In genomic region chr5:115348546-115349224, GRCm38 (mm10) we compare ENCODE assay signal across 8 mouse cellular contexts. TPM values are rescaled to one million over a fixed set of nuclear protein-coding genes. Genes with fewer than 3 reads are reported as not detected.
DNase-seq lines count a peak whose midpoint lies in the region; ATAC-seq and TF ChIP-seq lines count a peak whose summit lies in the region.

Gene Cox6a1 (minus strand): TSS chr5:115348981.

- no peaks in the 10 kb centered on the region for H3K27me3 ChIP-seq in embryonic facial prominence, embryonic 15.5 days
- no peaks in the 10 kb centered on the region for H3K27me3 ChIP-seq in limb, embryonic 14.5 days (ENCODE audit: control insufficient read depth, insufficient read depth, low read length)
- no peaks in the 10 kb centered on the region for H3K27me3 ChIP-seq in midbrain, postnatal 0 days (ENCODE audit: insufficient read depth, low read length)

- under 1% methylated on average over 73 of the region's 74 CpGs for WGBS in bone marrow, adult 2 months
- WGBS in embryonic facial prominence, embryonic 15.5 days = under 1% methylated on average over 64 of the region's 74 CpGs
- whole genome bisulfite sequencing in limb, embryonic 14.5 days = under 1% methylated on average over 54 of the region's 74 CpGs
- under 1% methylated on average over 74 of the region's 74 CpGs for WGBS in midbrain, postnatal 0 days

- ATAC-seq in embryonic facial prominence, embryonic 15.5 days (ENCODE audit: insufficient number of reproducible peaks, low FRiP score, low TSS enrichment, low read depth) = peak; percentile 95
- ATAC-seq in limb, embryonic 14.5 days (ENCODE audit: low FRiP score, low read depth) = peak; percentile 94
- peak; percentile 93 for ATAC-seq in midbrain, postnatal 0 days (ENCODE audit: low FRiP score)

- DNase-seq in 416B (ENCODE audit: low read depth) = peak; percentile 98
- peak; percentile 97 for DNase-seq in heart, adult 8-10 months (ENCODE audit: low spot score)
- DNase-seq in kidney, adult 9 months = peak; percentile 99
- DNase-seq in limb, embryonic 14.5 days (ENCODE audit: low spot score) = peak; percentile 99
- DNase-seq in midbrain, postnatal 0 days (ENCODE audit: low spot score) = peak; percentile 100
- peak; percentile 98 to 99 for DNase-seq in spleen, postnatal 14 days (ENCODE audit: low spot score in 2 of 2)

- peak; percentile 87; the same call in 1 of the 2 replicates for TF ChIP-seq POLR2A in bone marrow, adult 2 months (IDR thresholded peaks at IDR 0.05; ENCODE audit: borderline replicate concordance, control insufficient read depth, low read depth, low read length)
- TF ChIP-seq POLR2A in limb, embryonic 14.5 days (IDR thresholded peaks at IDR 0.05; ENCODE audit: borderline replicate concordance, extremely low read depth, insufficient read depth, insufficient read length) = peak; percentile 71; the same call in 1 of the 2 replicates

- peak within 1 kb of the TSS; percentile 93 for H3K9ac ChIP-seq in embryonic facial prominence, embryonic 15.5 days
- H3K9ac ChIP-seq in limb, embryonic 14.5 days (ENCODE audit: low read depth, low read length, severe bottlenecking) = peak within 1 kb of the TSS; percentile 75
- peak within 1 kb of the TSS; percentile 79 for H3K9ac ChIP-seq in midbrain, postnatal 0 days (replicated peaks; ENCODE audit: low read length, poor library complexity, severe bottlenecking)

- peak within 1 kb of the TSS; percentile 90 for H3K4me2 ChIP-seq in embryonic facial prominence, embryonic 15.5 days (replicated peaks)
- peak within 1 kb of the TSS; percentile 93 for H3K4me2 ChIP-seq in limb, embryonic 14.5 days (replicated peaks; ENCODE audit: low read depth, low read length, severe bottlenecking)
- H3K4me2 ChIP-seq in midbrain, postnatal 0 days (ENCODE audit: low read depth, low read length, poor library complexity, severe bottlenecking) = peak within 1 kb of the TSS; percentile 95

- H3K36me3 ChIP-seq in embryonic facial prominence, embryonic 15.5 days = peaks cover 29% of the 10 kb centered on the region
- peaks cover 26% of the 10 kb centered on the region for H3K36me3 ChIP-seq in limb, embryonic 14.5 days (ENCODE audit: control insufficient read depth, insufficient read depth, low read length)
- H3K36me3 ChIP-seq in midbrain, postnatal 0 days (ENCODE audit: insufficient read depth, low read length) = peaks cover 17% of the 10 kb centered on the region

- no peak for TF ChIP-seq CTCF in bone marrow, adult 2 months (IDR thresholded peaks at IDR 0.05; ENCODE audit: control insufficient read depth, insufficient read depth, low read length)
- peak; percentile 55 for TF ChIP-seq CTCF in midbrain, postnatal 0 days (IDR thresholded peaks at IDR 0.05)

- H3K4me1 ChIP-seq in bone marrow, adult 2 months (ENCODE audit: control insufficient read depth, insufficient read depth, low read length) = 0 out of 2 replicates have a peak, but pooled peaks cover 2% of the 10 kb centered on the region
- peaks cover 13% of the 10 kb centered on the region for H3K4me1 ChIP-seq in embryonic facial prominence, embryonic 15.5 days
- peaks cover 8% of the 10 kb centered on the region; the same call in 1 of the 2 replicates for H3K4me1 ChIP-seq in limb, embryonic 14.5 days (ENCODE audit: control insufficient read depth, insufficient read depth, low read length)
- H3K4me1 ChIP-seq in midbrain, postnatal 0 days (ENCODE audit: insufficient read depth, low read length) = peaks cover 4% of the 10 kb centered on the region; the same call in 1 of the 2 replicates

- H3K4me3 ChIP-seq in bone marrow, adult 2 months (replicated peaks; ENCODE audit: control insufficient read depth, low read depth, low read length) = peak within 1 kb of the TSS; percentile 100
- H3K4me3 ChIP-seq in embryonic facial prominence, embryonic 15.5 days (replicated peaks) = peak within 1 kb of the TSS; percentile 94
- H3K4me3 ChIP-seq in limb, embryonic 14.5 days (replicated peaks; ENCODE audit: low read length) = peak within 1 kb of the TSS; percentile 88
- peak within 1 kb of the TSS; percentile 85 for H3K4me3 ChIP-seq in midbrain, postnatal 0 days (ENCODE audit: low read depth, low read length)

- H3K27ac ChIP-seq in bone marrow, adult 2 months (ENCODE audit: control insufficient read depth, insufficient read depth, low read depth, low read length, poor library complexity) = peak within 1 kb of the TSS; percentile 55
- peak within 1 kb of the TSS; percentile 86 for H3K27ac ChIP-seq in embryonic facial prominence, embryonic 15.5 days (replicated peaks)
- H3K27ac ChIP-seq in limb, embryonic 14.5 days (replicated peaks; ENCODE audit: low read depth, low read length) = peak within 1 kb of the TSS; percentile 45; the same call in 1 of the 2 replicates
- H3K27ac ChIP-seq in midbrain, postnatal 0 days (ENCODE audit: low read depth, low read length) = peak within 1 kb of the TSS; percentile 68

- no peaks in the 10 kb centered on the region for H3K9me3 ChIP-seq in embryonic facial prominence, embryonic 15.5 days (replicated peaks)
- H3K9me3 ChIP-seq in limb, embryonic 14.5 days (ENCODE audit: control insufficient read depth, low read length) = no peaks in the 10 kb centered on the region
- no peaks in the 10 kb centered on the region for H3K9me3 ChIP-seq in midbrain, postnatal 0 days (ENCODE audit: low read length)

RNA-seq across cellular contexts. Expression of gene Cox6a1, which starts in this region (rescaled TPM):
- polyA plus RNA-seq in bone marrow, adult 2 months (2011; ENCODE audit: insufficient read depth, insufficient read length, low replicate concordance, missing spikeins) = 238 and 259 TPM in 2 replicates
- polyA plus RNA-seq in embryonic facial prominence, embryonic 15.5 days (2015; fragmentation: Nextera tagmentation; extraction: Ambion mirVana) = 850 and 892 TPM in 2 replicates
- 100 to 1,000 TPM; 205 to 218 (median 216) TPM for total RNA-seq in heart, adult 8-10 months (2022)
- polyA plus RNA-seq in limb, embryonic 14.5 days (2012; rRNA removed) = 902 and 1,086 TPM in 2 replicates
- 766 and 836 TPM in 2 replicates for polyA plus RNA-seq in limb, embryonic 14.5 days (2014; fragmentation: Nextera tagmentation; extraction: Ambion mirVana)
- 1,189 and 1,342 TPM in 2 replicates for total RNA-seq in midbrain, postnatal 0 days (2014; rRNA removed)
- 1,504 and 1,624 TPM in 2 replicates for polyA plus RNA-seq in midbrain, postnatal 0 days (2015; fragmentation: Nextera tagmentation; extraction: Ambion mirVana)

Comparison
In these comparisons a context has a peak if more than half of its experiments do, and no peak if none do; other contexts are left out.
1. Peak in every context shown above with its lines: DNase-seq, ATAC-seq, H3K4me3 ChIP-seq and H3K27ac ChIP-seq.